Mouse (Mus musculus): ENCODE results near the gene Pagr1b. TPM values are rescaled to one million over a fixed set of nuclear protein-coding genes. Genes with fewer than 3 reads are reported as not detected.

Gene Pagr1b
- polyA plus RNA-seq (2012; rRNA removed), result 0.08 TPM in 1 of 2 replicates, not detected in the other

DNA sequence TGATC is at the start of gene Pagr1b:
Gene Pagr1b (minus strand): TSS at position 4 of the 5 bp plus-strand sequence.

DNA sequence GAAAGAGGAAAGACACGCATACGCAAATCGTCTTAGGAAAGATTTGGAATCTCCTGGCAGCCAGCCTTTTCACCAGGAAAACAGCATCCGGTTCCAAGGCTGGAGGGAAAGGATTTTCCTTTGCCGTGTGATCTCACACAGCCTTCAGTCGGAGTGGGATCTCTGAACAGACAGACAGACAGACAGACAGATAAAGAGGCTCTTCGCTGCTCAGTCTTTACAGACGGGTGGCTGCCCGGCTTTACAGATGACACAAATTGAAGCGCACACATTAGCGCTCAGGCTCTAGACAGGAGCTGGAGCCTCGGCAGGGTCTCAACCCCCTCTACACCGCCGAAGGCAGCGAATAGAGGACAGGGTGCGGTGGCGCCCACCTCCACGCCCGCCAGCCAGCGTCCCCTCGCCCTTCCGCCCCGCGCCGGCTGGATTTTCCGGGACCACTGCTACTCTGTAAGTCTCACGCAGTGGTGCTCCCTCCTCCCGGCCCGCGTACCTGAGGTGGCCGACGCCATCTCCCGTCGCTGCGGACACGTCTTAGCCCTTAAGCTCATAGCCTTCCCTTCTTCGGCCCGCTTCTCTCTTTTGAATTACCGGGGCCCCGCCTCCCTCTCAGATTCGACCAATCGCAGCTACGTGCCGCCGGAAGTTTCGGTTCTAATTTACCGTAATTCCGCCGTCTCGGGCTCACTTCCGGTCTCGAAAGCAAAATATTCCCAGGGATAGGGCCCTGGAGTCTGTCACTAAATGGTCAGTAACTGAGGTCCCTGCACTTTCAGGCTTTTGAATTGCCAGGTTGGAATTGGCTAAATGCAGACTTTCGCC is 25.8 kb upstream of the Pagr1b start, which contains the start of gene Kif22:
Gene Kif22 (minus strand): TSS at position 621 of the 822 bp plus-strand sequence.

GRCm38 (mm10) chr7:127026984-127027726 is 10.9 kb upstream of the Pagr1b start, which contains the start of gene Maz:
Gene Maz, minus strand, starts transcription at chr7:127027037.

GRCm38 (mm10) chr7:127020901-127021562 is 4.7 kb upstream of the Pagr1b start, which contains the start of the genes Gm42742 and Prrt2:
Gene Gm42742, minus strand, starts transcription at chr7:127021097.
Gene Prrt2, minus strand, starts transcription at chr7:127021211.

GRCm38 (mm10) chr7:127016971-127017949 is 976 bp upstream of the Pagr1b start, which contains the start of gene Pagr1a:
Gene Pagr1a, minus strand, starts transcription at chr7:127017352.

DNA sequence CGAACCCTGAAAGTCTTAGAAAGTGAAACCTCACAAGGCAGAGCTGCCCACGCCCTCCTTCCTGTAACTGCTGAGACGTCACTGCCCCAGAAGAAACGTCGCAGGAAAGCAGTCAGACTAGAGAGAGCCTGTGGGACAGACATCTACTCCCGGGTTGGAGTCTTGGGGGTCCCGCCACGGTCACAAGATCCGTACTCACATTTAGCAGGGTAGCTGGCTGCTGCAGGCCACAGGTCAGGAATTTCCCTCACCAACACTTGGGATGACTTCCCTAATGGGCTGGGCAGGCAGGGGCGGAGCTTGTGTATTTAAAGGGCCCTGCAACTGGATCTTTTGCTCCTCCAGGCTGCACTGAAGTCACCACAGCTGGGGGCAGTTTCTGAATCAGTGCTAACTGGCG is 2.0 kb downstream of the Pagr1b start, which contains the start of gene Mvp:
Gene Mvp (minus strand): TSS at position 302 of the 400 bp plus-strand sequence.

GRCm38 (mm10) chr7:126975950-126976866 is 40.1 kb downstream of the Pagr1b start, which contains the start of gene Cdiptos:
Gene Cdiptos, minus strand, starts transcription at chr7:126976098.

GRCm38 (mm10) chr7:126975893-126975949 is 40.6 kb downstream of the Pagr1b start, which contains the start of gene Cdipt:
Gene Cdipt, plus strand, starts transcription at chr7:126975914.

Other genes with a start within 250 kb of the Pagr1b start
- 58.6 and 66.7 TPM in 2 replicates for gene Ypel3, start 239.5 kb downstream of the Pagr1b start, polyA plus RNA-seq (2012; rRNA removed)
- 1.0 and 1.3 TPM in 2 replicates for gene Tbx6, start 235.0 kb downstream of the Pagr1b start, polyA plus RNA-seq (2012; rRNA removed)
- 74.0 and 86.5 TPM in 2 replicates for gene Ppp4c, start 224.0 kb downstream of the Pagr1b start, polyA plus RNA-seq (2012; rRNA removed)
- gene Fam57b, start 218.8 kb downstream of the Pagr1b start, polyA plus RNA-seq (2012; rRNA removed), result 0.09 and 0.13 TPM in 2 replicates
- gene 4930451I11Rik, start 184.8 kb downstream of the Pagr1b start, polyA plus RNA-seq (2012; rRNA removed), result not detected in 2 replicates
- 0.01 and 0.03 TPM in 2 replicates for gene Doc2a, start 169.1 kb downstream of the Pagr1b start, polyA plus RNA-seq (2012; rRNA removed)
- gene Hirip3, start 154.5 kb downstream of the Pagr1b start, polyA plus RNA-seq (2012; rRNA removed), result 58.3 and 79.1 TPM in 2 replicates
- 23.2 and 24.6 TPM in 2 replicates for gene Ino80e, start 154.1 kb downstream of the Pagr1b start, polyA plus RNA-seq (2012; rRNA removed)
- 15.6 and 17.1 TPM in 2 replicates for gene Taok2, start 131.8 kb downstream of the Pagr1b start, polyA plus RNA-seq (2012; rRNA removed)
- gene Tmem219, start 93.6 kb downstream of the Pagr1b start, polyA plus RNA-seq (2012; rRNA removed), result 9.6 and 10.9 TPM in 2 replicates
- gene Kctd13, start 87.6 kb downstream of the Pagr1b start, polyA plus RNA-seq (2012; rRNA removed), result 4.2 and 4.6 TPM in 2 replicates
- gene Asphd1, start 66.9 kb downstream of the Pagr1b start, polyA plus RNA-seq (2012; rRNA removed), result not detected in 2 replicates
- gene Sez6l2, start 65.9 kb downstream of the Pagr1b start, polyA plus RNA-seq (2012; rRNA removed), result 0.18 and 0.26 TPM in 2 replicates
- gene Cdipt, start 40.6 kb downstream of the Pagr1b start, polyA plus RNA-seq (2012; rRNA removed), result 29.7 and 37.0 TPM in 2 replicates
- gene Cdiptos, start 40.4 kb downstream of the Pagr1b start, polyA plus RNA-seq (2012; rRNA removed), result 0.23 and 0.35 TPM in 2 replicates
- gene Mvp, start 1.9 kb downstream of the Pagr1b start, polyA plus RNA-seq (2012; rRNA removed), result 4.0 and 4.7 TPM in 2 replicates
- 10.6 and 17.2 TPM in 2 replicates for gene Pagr1a, start 868 bp upstream of the Pagr1b start, polyA plus RNA-seq (2012; rRNA removed)
- gene Gm42742, start 4.6 kb upstream of the Pagr1b start, polyA plus RNA-seq (2012; rRNA removed), result 12.4 and 21.2 TPM in 2 replicates
- 0.12 and 0.26 TPM in 2 replicates for gene Prrt2, start 4.7 kb upstream of the Pagr1b start, polyA plus RNA-seq (2012; rRNA removed)
- 84.8 and 98.3 TPM in 2 replicates for gene Maz, start 10.6 kb upstream of the Pagr1b start, polyA plus RNA-seq (2012; rRNA removed)
- 58.9 and 63.9 TPM in 2 replicates for gene Kif22, start 26.0 kb upstream of the Pagr1b start, polyA plus RNA-seq (2012; rRNA removed)
- 0.08 TPM in 1 of 2 replicates, not detected in the other for gene Zg16, start 70.8 kb upstream of the Pagr1b start, polyA plus RNA-seq (2012; rRNA removed)
- 4.3 and 5.9 TPM in 2 replicates for gene AI467606, start 74.9 kb upstream of the Pagr1b start, polyA plus RNA-seq (2012; rRNA removed)
- gene Qprt, start 105.7 kb upstream of the Pagr1b start, polyA plus RNA-seq (2012; rRNA removed), result 32.4 and 37.2 TPM in 2 replicates
- gene Spn, start 121.3 kb upstream of the Pagr1b start, polyA plus RNA-seq (2012; rRNA removed), result 9.5 and 11.2 TPM in 2 replicates
- 31.0 and 35.9 TPM in 2 replicates for gene Cd2bp2, start 179.6 kb upstream of the Pagr1b start, polyA plus RNA-seq (2012; rRNA removed)
- 13.4 and 15.2 TPM in 2 replicates for gene Tbc1d10b, start 192.0 kb upstream of the Pagr1b start, polyA plus RNA-seq (2012; rRNA removed)
- gene Mylpf, start 192.4 kb upstream of the Pagr1b start, polyA plus RNA-seq (2012; rRNA removed), result 16.2 and 46.6 TPM in 2 replicates
- 3.4 and 3.5 TPM in 2 replicates for gene Zfp553, start 216.6 kb upstream of the Pagr1b start, polyA plus RNA-seq (2012; rRNA removed)
- gene Sept1, start 216.6 kb upstream of the Pagr1b start, polyA plus RNA-seq (2012; rRNA removed), result 15.1 and 15.2 TPM in 2 replicates
- gene Zfp771, start 227.8 kb upstream of the Pagr1b start, polyA plus RNA-seq (2012; rRNA removed), result 19.1 and 19.2 TPM in 2 replicates
- gene Dctpp1, start 244.2 kb upstream of the Pagr1b start, polyA plus RNA-seq (2012; rRNA removed), result 56.0 and 63.0 TPM in 2 replicates